Mouse (Mus musculus) heart, postnatal 0 days (tissue): ENCODE measurements around the gene Fbxo2.

Experiments used
- CTCF ChIP-seq: IDR thresholded peaks from 2 replicates; pipeline ENCODE4 v1.5.1; 2016; ENCODE audit warnings: antibody characterized with exemption, control low read depth, low read depth
- EP300 ChIP-seq: IDR thresholded peaks from 2 replicates; pipeline ENCODE4 v1.6.1; 2016; ENCODE audit warnings: antibody characterized with exemption, low read depth

DNA sequence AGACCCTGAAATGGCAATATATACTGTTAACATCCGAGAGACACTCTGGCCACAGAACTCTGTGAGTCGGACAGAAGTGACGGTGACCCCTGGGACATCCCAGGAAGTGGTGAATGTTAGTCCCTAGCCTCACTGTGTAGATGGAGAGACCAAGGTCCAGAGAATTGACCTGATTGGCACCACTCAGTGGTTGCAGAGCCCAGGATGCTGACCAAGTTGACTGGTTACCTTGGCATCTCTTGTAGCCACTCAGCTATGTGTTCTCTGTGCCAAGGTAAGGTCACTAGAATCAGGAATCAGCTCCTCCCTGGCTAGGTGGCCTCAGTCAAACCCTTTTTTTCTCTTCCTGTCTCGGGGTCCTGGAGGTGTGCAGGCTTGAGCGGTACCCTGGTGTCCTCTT, 16.7 kb upstream of the Fbxo2 start:
- TF ChIP-seq CTCF (no peak), EP300 (no peak)
